Mouse (Mus musculus): ENCODE measurements at regions not wholly inside any gene's neighbourhood (a gene's known extent, or its start where the extent isn't known, plus 50 kb on each side); places are given as distances from the start of the nearest gene placed in this dataset.

- H3K36me3 ChIP-seq (ENCODE audit: control insufficient read depth, insufficient read depth, low read length): no peaks in the 10 kb centered on the region
- H3K27me3 ChIP-seq (ENCODE audit: control insufficient read depth, insufficient read depth, low read length): 0 out of 2 replicates have a peak, but pooled peaks cover 7% of the 10 kb centered on the region
Observed at GRCm38 (mm10) chr6:50804477-50805005, 150.3 kb upstream of the Npvf start.

DNA sequence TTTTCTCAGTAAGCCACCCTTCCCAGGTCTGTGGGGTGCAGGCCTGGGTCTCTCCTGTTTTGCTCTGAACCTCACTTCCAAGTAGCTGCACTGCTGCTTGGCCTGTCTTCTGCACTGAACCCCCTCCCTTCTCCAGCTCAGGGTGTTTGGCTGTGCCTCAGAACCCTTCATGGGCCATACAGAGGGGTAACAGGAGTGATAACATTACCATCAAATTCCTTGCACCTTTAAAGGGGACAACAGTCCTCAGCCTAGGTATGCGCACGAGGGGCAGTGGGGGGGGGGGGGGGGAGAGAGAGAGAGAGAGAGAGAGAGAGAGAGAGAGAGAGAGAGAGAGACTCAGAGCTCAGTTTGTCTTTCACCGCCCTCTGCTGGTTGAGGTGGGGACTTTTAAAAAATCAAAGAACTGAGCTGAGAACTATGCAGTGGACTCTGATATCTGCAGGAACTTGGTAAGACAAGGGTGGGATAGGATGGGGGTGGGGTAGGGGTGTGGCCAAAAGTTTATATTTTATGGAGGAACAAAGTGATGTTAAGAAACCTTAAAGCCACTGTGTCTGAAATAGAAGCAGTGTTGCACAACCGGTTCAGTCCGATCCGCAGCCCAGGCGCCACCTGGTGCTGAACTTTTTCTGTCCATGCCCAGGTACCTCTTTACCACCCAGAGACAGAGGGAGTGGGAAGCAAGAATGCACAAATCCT lies 152.3 kb upstream of the Npvf start:
- Histone ChIP-seq H3K4me2 (replicated peaks; ENCODE audit: low read depth, low read length, severe bottlenecking) (no peak overlapping the region), H3K27me3 (ENCODE audit: control insufficient read depth, insufficient read depth, low read length) (0 out of 2 replicates have a peak, but pooled peaks cover 7% of the 10 kb centered on the region), H3K4me1 (ENCODE audit: control insufficient read depth, insufficient read depth, low read length) (peaks cover 35% of the 10 kb centered on the region)

More at GRCm38 (mm10) chr6:50804477-50805005, 150.3 kb upstream of the Npvf start:
- Histone ChIP-seq H3K9me3 (ENCODE audit: control insufficient read depth, low read length) (no peaks in the 10 kb centered on the region), H3K27ac (replicated peaks; ENCODE audit: low read depth, low read length) (no peak overlapping the region), H3K4me1 (ENCODE audit: control insufficient read depth, insufficient read depth, low read length) (peaks cover 33% of the 10 kb centered on the region), H3K4me2 (replicated peaks; ENCODE audit: low read depth, low read length, severe bottlenecking) (no peak overlapping the region), H3K4me3 (replicated peaks; ENCODE audit: low read length) (no peak overlapping the region), H3K9ac (ENCODE audit: low read depth, low read length, severe bottlenecking) (no peak overlapping the region)
- DNase-seq (ENCODE audit: low spot score): no peak
- no peak for TF ChIP-seq POLR2A (IDR thresholded peaks at IDR 0.05; ENCODE audit: borderline replicate concordance, extremely low read depth, insufficient read depth, insufficient read length)
- ATAC-seq (ENCODE audit: low FRiP score, low read depth): no peak
- WGBS: 86% methylated on average over 4 of the region's 4 CpGs

GRCm38 (mm10) chr6:50807187-50808012 lies 153.2 kb upstream of the Npvf start:
- no peak for TF ChIP-seq POLR2A (IDR thresholded peaks at IDR 0.05; ENCODE audit: borderline replicate concordance, extremely low read depth, insufficient read depth, insufficient read length)
- Histone ChIP-seq H3K4me3 (replicated peaks; ENCODE audit: low read length) (no peak overlapping the region), H3K36me3 (ENCODE audit: control insufficient read depth, insufficient read depth, low read length) (no peaks in the 10 kb centered on the region), H3K9ac (ENCODE audit: low read depth, low read length, severe bottlenecking) (no peak overlapping the region), H3K27me3 (ENCODE audit: control insufficient read depth, insufficient read depth, low read length) (0 out of 2 replicates have a peak, but pooled peaks cover 7% of the 10 kb centered on the region), H3K4me1 (ENCODE audit: control insufficient read depth, insufficient read depth, low read length) (peaks cover 35% of the 10 kb centered on the region), H3K4me2 (replicated peaks; ENCODE audit: low read depth, low read length, severe bottlenecking) (peak overlapping the region; percentile 17; the same call in 1 of the 2 replicates), H3K9me3 (ENCODE audit: control insufficient read depth, low read length) (no peaks in the 10 kb centered on the region), H3K27ac (replicated peaks; ENCODE audit: low read depth, low read length) (peak overlapping the region; percentile 38)
- peak; percentile 42 for ATAC-seq (ENCODE audit: low FRiP score, low read depth)
- WGBS: 57% methylated on average over 19 of the region's 19 CpGs
- peak; percentile 78 for DNase-seq (ENCODE audit: low spot score)

More for the DNA sequence above, 152.3 kb upstream of the Npvf start:
- WGBS: 19% methylated on average over 7 of the region's 7 CpGs
- peak; percentile 45 for ATAC-seq (ENCODE audit: low FRiP score, low read depth)
- no peak overlapping the region for H3K27ac ChIP-seq (replicated peaks; ENCODE audit: low read depth, low read length)
- peak; percentile 81 for DNase-seq (ENCODE audit: low spot score)
- no peak for TF ChIP-seq POLR2A (IDR thresholded peaks at IDR 0.05; ENCODE audit: borderline replicate concordance, extremely low read depth, insufficient read depth, insufficient read length)
- H3K9ac ChIP-seq (ENCODE audit: low read depth, low read length, severe bottlenecking): no peak overlapping the region
- no peak overlapping the region for H3K4me3 ChIP-seq (replicated peaks; ENCODE audit: low read length)
- H3K36me3 ChIP-seq (ENCODE audit: control insufficient read depth, insufficient read depth, low read length): no peaks in the 10 kb centered on the region
- no peaks in the 10 kb centered on the region for H3K9me3 ChIP-seq (ENCODE audit: control insufficient read depth, low read length)

DNA sequence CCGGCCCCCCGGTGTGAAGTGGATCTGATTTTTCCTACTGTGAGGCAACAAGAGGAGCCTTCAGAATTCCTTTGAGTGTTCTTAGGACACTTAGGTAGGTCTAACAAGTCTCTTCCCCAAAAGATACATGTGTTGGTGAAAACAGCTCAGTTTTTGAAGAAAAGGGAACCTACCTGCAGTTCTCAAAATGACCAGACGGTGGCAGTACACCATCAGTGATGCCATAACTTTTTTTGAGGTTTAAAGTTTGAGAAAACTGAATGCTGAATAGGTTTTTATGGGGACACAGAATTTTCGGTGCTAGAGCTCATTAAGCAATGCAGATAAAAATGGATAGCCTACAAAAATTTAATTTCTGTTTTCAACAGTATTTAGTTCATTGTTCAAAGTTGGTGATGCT lies 153.9 kb upstream of the Npvf start:
- Histone ChIP-seq H3K9me3 (ENCODE audit: control insufficient read depth, low read length) (no peaks in the 10 kb centered on the region), H3K9ac (ENCODE audit: low read depth, low read length, severe bottlenecking) (no peak overlapping the region), H3K4me1 (ENCODE audit: control insufficient read depth, insufficient read depth, low read length) (peaks cover 30% of the 10 kb centered on the region), H3K27me3 (ENCODE audit: control insufficient read depth, insufficient read depth, low read length) (0 out of 2 replicates have a peak, but pooled peaks cover 7% of the 10 kb centered on the region), H3K27ac (replicated peaks; ENCODE audit: low read depth, low read length) (peak overlapping the region; percentile 38), H3K4me3 (replicated peaks; ENCODE audit: low read length) (no peak overlapping the region), H3K4me2 (replicated peaks; ENCODE audit: low read depth, low read length, severe bottlenecking) (peak overlapping the region; percentile 33), H3K36me3 (ENCODE audit: control insufficient read depth, insufficient read depth, low read length) (no peaks in the 10 kb centered on the region)
- DNase-seq (ENCODE audit: low spot score) (peak; percentile 93), ATAC-seq (ENCODE audit: low FRiP score, low read depth) (no peak)
- WGBS: 7% methylated on average over 4 of the region's 4 CpGs
- no peak for TF ChIP-seq POLR2A (IDR thresholded peaks at IDR 0.05; ENCODE audit: borderline replicate concordance, extremely low read depth, insufficient read depth, insufficient read length)

Data from limb, embryonic 14.5 days (tissue).